Mouse (Mus musculus): ENCODE measurements around the gene Tmem53. TPM values are rescaled to one million over a fixed set of nuclear protein-coding genes. Genes with fewer than 3 reads are reported as not detected.

The Tmem53 gene
- polyA plus RNA-seq, 1 experiment: 19.0 TPM

DNA sequence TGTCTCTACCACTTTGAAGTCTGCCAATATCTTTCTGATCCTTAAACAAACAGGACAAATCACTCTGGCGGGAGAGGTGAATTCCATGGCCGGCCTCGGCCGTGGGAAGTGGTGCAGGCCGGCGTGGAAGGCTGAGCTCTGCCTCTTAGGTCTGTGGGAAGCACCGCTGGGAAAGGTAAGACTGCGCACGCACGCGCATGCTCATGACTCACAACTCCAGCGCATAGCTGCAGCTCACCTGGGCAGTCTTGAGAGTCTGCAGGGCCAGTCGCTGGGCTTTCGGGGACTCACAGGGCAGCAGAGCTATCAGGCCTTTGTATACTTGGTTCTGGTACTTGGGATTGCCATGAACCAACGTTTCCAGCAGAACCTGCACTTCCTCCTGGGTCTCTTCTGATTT lies 22.2 kb upstream of the Tmem53 start:
- 38% methylated on average over 15 of the region's 15 CpGs for WGBS
- TF ChIP-seq CTCF (IDR thresholded peaks at IDR 0.05; ENCODE audit: extremely low read depth, insufficient read length, insufficient replicate concordance, low read depth, low read length) (no peak), POLR2A (IDR thresholded peaks at IDR 0.05; ENCODE audit: low read depth, low read length) (no peak)

DNA sequence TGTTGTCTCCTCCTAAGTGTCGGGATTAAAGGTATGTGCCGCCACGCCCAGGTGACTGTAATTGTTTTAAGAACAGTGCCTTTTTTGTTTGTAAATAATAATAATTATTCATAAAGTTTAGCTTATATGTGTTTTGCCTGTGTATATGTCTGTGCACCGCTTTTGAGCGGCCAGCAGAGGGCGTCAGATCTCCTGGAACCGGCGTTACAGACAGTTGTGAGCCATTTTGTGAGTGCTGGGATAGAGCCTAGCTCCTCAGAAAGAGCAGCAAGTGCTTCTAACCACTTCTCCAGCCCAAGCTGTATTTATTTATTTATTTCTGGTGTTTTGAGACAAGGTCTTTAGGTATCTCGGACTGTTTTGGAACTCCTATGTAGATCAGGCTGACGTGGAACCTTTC lies 21.4 kb upstream of the Tmem53 start:
- 72% methylated on average over 10 of the region's 10 CpGs for WGBS
- no peak for TF ChIP-seq POLR2A (IDR thresholded peaks at IDR 0.05; ENCODE audit: low read depth, low read length)
- peak; percentile 64; the same call in 1 of the 2 replicates for TF ChIP-seq CTCF (IDR thresholded peaks at IDR 0.05; ENCODE audit: extremely low read depth, insufficient read length, insufficient replicate concordance, low read depth, low read length)
- no peaks in the 10 kb centered on the region for H3K27me3 ChIP-seq (ENCODE audit: control insufficient read depth, insufficient read depth, low read length)
- no peak overlapping the region for H3K4me3 ChIP-seq (ENCODE audit: low read depth, low read length)
- H3K27ac ChIP-seq (ENCODE audit: insufficient read depth, low read depth, low read length): no peak overlapping the region
- peaks cover 5% of the 10 kb centered on the region; the same call in 1 of the 2 replicates for H3K4me1 ChIP-seq (ENCODE audit: control insufficient read depth, insufficient read depth, insufficient read length, low read length)
- no peaks in the 10 kb centered on the region for H3K36me3 ChIP-seq (ENCODE audit: control insufficient read depth, insufficient read depth, low read length)

More for the DNA sequence above, 22.2 kb upstream of the Tmem53 start:
- no peaks in the 10 kb centered on the region for H3K27me3 ChIP-seq (ENCODE audit: control insufficient read depth, insufficient read depth, low read length)
- H3K4me3 ChIP-seq (ENCODE audit: low read depth, low read length): no peak overlapping the region
- H3K27ac ChIP-seq (ENCODE audit: insufficient read depth, low read depth, low read length): no peak overlapping the region
- H3K4me1 ChIP-seq (ENCODE audit: control insufficient read depth, insufficient read depth, insufficient read length, low read length): peaks cover 5% of the 10 kb centered on the region; the same call in 1 of the 2 replicates
- H3K36me3 ChIP-seq (ENCODE audit: control insufficient read depth, insufficient read depth, low read length): no peaks in the 10 kb centered on the region

DNA sequence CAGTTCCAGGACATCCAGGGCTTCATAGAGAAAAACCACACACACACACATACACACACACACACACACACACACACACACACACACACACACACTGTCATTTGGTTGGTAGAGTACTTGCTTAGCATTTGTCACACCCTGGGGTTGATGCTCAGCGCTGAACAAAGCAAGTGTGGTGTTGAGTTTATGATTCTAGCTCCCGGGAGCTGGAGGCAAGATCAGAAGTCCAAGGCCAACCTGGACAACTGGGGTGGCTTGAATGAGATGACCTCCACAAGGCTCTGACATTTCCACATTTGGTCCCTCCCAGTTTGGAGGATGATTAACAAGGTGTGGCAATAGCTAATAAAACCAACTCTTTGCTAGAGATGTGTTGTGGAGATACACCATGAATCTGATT lies 20.5 kb upstream of the Tmem53 start:
- WGBS: 35% methylated on average over 2 of the region's 2 CpGs
- no peak overlapping the region for H3K4me3 ChIP-seq (ENCODE audit: low read depth, low read length)
- H3K27ac ChIP-seq (ENCODE audit: insufficient read depth, low read depth, low read length): no peak overlapping the region
- H3K27me3 ChIP-seq (ENCODE audit: control insufficient read depth, insufficient read depth, low read length): no peaks in the 10 kb centered on the region
- peaks cover 5% of the 10 kb centered on the region; the same call in 1 of the 2 replicates for H3K4me1 ChIP-seq (ENCODE audit: control insufficient read depth, insufficient read depth, insufficient read length, low read length)
- H3K36me3 ChIP-seq (ENCODE audit: control insufficient read depth, insufficient read depth, low read length): no peaks in the 10 kb centered on the region
- TF ChIP-seq CTCF (IDR thresholded peaks at IDR 0.05; ENCODE audit: extremely low read depth, insufficient read length, insufficient replicate concordance, low read depth, low read length) (no peak), POLR2A (IDR thresholded peaks at IDR 0.05; ENCODE audit: low read depth, low read length) (no peak)

DNA sequence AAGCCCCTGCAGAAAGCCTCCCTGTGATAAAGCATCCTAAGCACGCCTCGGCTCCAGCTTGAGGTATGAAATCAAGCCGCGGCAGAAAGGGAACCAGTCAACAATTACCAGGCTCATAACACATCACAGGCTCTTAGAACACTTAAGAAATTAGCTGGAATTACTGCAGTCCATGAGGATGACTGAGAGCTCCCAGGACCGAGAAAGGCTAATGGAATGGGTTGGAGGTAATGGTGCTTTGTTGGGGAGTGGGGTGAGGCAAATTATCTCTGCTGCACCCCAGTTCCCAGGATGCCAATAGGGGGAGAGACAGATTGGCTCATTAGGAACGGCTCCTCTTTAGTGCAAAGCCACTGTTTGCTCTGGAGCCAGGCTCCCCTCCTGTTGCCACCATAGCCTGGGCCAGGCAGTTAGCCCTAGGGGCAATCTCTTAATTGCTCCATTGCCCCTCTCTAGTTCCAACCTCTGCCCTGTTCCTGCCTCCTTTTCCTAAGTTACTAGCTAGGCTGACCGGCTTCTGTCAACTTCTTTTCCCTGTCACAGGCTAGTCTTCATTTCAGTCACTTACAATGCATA lies 17.5 kb upstream of the Tmem53 start:
- Histone ChIP-seq H3K36me3 (ENCODE audit: control insufficient read depth, insufficient read depth, low read length) (no peaks in the 10 kb centered on the region), H3K4me1 (ENCODE audit: control insufficient read depth, insufficient read depth, insufficient read length, low read length) (peaks cover 5% of the 10 kb centered on the region; the same call in 1 of the 2 replicates), H3K4me3 (ENCODE audit: low read depth, low read length) (no peak overlapping the region), H3K27me3 (ENCODE audit: control insufficient read depth, insufficient read depth, low read length) (no peaks in the 10 kb centered on the region), H3K27ac (ENCODE audit: insufficient read depth, low read depth, low read length) (no peak overlapping the region)
- no peak for TF ChIP-seq POLR2A (IDR thresholded peaks at IDR 0.05; ENCODE audit: low read depth, low read length)
- TF ChIP-seq CTCF (IDR thresholded peaks at IDR 0.05; ENCODE audit: extremely low read depth, insufficient read length, insufficient replicate concordance, low read depth, low read length): no peak
- 79% methylated on average over 7 of the region's 7 CpGs for WGBS

DNA sequence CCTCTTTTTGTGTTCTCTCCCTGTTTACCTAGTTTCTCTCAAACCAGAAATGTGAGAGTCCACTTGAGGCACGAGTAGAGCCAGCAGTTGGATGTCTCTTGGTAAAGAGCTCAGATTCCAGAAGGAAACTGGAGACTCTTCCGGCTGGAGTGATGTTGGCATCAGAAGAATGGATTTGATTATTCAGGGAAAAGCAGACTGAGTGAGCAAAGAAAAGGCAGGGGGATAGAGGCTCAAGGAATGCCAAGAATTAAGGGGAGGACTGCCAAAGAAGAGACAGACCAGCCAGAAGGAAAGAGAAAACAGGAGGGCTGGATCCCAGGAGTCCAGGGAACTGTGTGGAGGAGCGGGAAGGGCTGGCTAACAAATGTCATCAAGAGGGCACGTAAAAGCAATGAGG lies 15.9 kb upstream of the Tmem53 start:
- H3K4me3 ChIP-seq (ENCODE audit: low read depth, low read length): no peak overlapping the region
- H3K36me3 ChIP-seq (ENCODE audit: control insufficient read depth, insufficient read depth, low read length): no peaks in the 10 kb centered on the region
- no peaks in the 10 kb centered on the region for H3K27me3 ChIP-seq (ENCODE audit: control insufficient read depth, insufficient read depth, low read length)
- TF ChIP-seq CTCF (IDR thresholded peaks at IDR 0.05; ENCODE audit: extremely low read depth, insufficient read length, insufficient replicate concordance, low read depth, low read length) (no peak), POLR2A (IDR thresholded peaks at IDR 0.05; ENCODE audit: low read depth, low read length) (no peak)
- no peak overlapping the region for H3K27ac ChIP-seq (ENCODE audit: insufficient read depth, low read depth, low read length)
- peaks cover 5% of the 10 kb centered on the region; the same call in 1 of the 2 replicates for H3K4me1 ChIP-seq (ENCODE audit: control insufficient read depth, insufficient read depth, insufficient read length, low read length)
- WGBS: 75% methylated on average over 4 of the region's 4 CpGs

DNA sequence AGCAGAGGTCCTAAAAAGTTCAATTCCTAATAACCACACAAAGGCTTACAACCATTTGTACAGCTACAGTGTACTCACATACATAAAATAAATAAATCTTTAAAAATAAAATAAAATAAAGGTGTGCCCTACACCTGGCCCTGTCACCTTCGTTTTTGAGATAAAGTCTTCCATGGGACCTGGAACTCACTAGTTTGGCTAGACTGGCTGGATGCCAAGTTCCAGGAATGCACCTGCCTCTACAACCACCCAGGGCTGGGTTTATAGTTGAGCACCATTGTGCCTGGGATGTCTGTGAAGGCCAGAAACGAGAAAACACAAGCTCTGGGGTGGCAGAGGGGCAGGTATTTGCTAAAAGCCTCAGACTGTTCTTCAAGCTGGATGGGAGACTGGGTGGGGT lies 12.6 kb upstream of the Tmem53 start:
- no peak overlapping the region for H3K4me3 ChIP-seq (ENCODE audit: low read depth, low read length)
- no peaks in the 10 kb centered on the region for H3K4me1 ChIP-seq (ENCODE audit: control insufficient read depth, insufficient read depth, insufficient read length, low read length)
- no peaks in the 10 kb centered on the region for H3K27me3 ChIP-seq (ENCODE audit: control insufficient read depth, insufficient read depth, low read length)
- H3K36me3 ChIP-seq (ENCODE audit: control insufficient read depth, insufficient read depth, low read length): no peaks in the 10 kb centered on the region
- WGBS: 9% methylated on average over 2 of the region's 2 CpGs
- no peak for TF ChIP-seq POLR2A (IDR thresholded peaks at IDR 0.05; ENCODE audit: low read depth, low read length)
- TF ChIP-seq CTCF (IDR thresholded peaks at IDR 0.05; ENCODE audit: extremely low read depth, insufficient read length, insufficient replicate concordance, low read depth, low read length): no peak
- H3K27ac ChIP-seq (ENCODE audit: insufficient read depth, low read depth, low read length): no peak overlapping the region

DNA sequence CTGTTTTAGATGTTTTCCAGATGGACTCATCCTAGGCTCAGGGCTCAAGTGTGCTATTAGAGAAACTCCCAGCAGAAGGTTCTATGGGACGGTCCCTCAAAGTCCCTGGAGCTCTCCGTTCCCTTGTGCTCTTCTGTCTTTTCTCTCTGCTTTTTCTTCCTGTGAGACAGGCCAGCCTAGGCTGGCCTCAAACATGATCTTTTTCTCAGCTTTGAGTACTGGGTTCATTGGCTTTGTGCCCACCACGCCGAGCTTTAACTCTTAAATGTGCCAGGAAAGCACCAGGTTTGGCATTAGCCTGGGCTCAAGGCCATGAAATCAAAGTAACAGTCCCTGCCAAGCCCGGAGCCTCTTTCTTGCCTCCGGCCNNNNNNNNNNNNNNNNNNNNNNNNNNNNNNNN lies 10.9 kb upstream of the Tmem53 start:
- H3K27me3 ChIP-seq (ENCODE audit: control insufficient read depth, insufficient read depth, low read length): no peaks in the 10 kb centered on the region
- H3K4me3 ChIP-seq (ENCODE audit: low read depth, low read length): no peak overlapping the region
- no peaks in the 10 kb centered on the region for H3K4me1 ChIP-seq (ENCODE audit: control insufficient read depth, insufficient read depth, insufficient read length, low read length)
- no peak overlapping the region for H3K27ac ChIP-seq (ENCODE audit: insufficient read depth, low read depth, low read length)
- no peak for TF ChIP-seq CTCF (IDR thresholded peaks at IDR 0.05; ENCODE audit: extremely low read depth, insufficient read length, insufficient replicate concordance, low read depth, low read length)
- no peak for TF ChIP-seq POLR2A (IDR thresholded peaks at IDR 0.05; ENCODE audit: low read depth, low read length)
- no peaks in the 10 kb centered on the region for H3K36me3 ChIP-seq (ENCODE audit: control insufficient read depth, insufficient read depth, low read length)
- 50% methylated on average over 6 of the region's 6 CpGs for WGBS
